Mouse (Mus musculus) forebrain, embryonic 16.5 days (tissue): ENCODE results near the gene Uqcc2. TPM values are rescaled to one million over a fixed set of nuclear protein-coding genes. Genes with fewer than 3 reads are reported as not detected.

Source experiments
- ATAC-seq: fragments of 200-750 bp; cut with Nextera tagmentation; 2 replicates; pipeline ENCODE4 v1.8.0; 2017; ENCODE audit warnings: mild to moderate bottlenecking, moderate library complexity
- H3K27ac ChIP-seq: fragments of 300-500 bp; sonication (generic); 2 replicates; pipeline ENCODE4 v1.5.1; 2014; ENCODE audit warnings: low read length, control low read depth
- H3K27me3 ChIP-seq: fragments of 300-500 bp; sonication (generic); replicated peaks from 2 replicates; pipeline ENCODE4 v1.6.1; 2014; ENCODE audit warnings: low read length; ENCODE audit not compliant: control insufficient read depth, insufficient read depth
- H3K36me3 ChIP-seq: fragments of 300-500 bp; sonication (generic); 2 replicates; pipeline ENCODE4 v1.6.1; 2014; ENCODE audit not compliant: control insufficient read depth, insufficient read depth
- H3K4me1 ChIP-seq: fragments of 300-500 bp; sonication (generic); replicated peaks from 2 replicates; pipeline ENCODE4 v1.6.1; 2014; ENCODE audit warnings: low read length; ENCODE audit not compliant: control insufficient read depth, insufficient read depth
- H3K4me2 ChIP-seq: fragments of 300-500 bp; sonication (generic); 2 replicates; pipeline ENCODE4 v1.6.1; 2014; ENCODE audit warnings: mild to moderate bottlenecking, low read length, control low read depth
- H3K4me3 ChIP-seq: fragments of 300-500 bp; sonication (generic); replicated peaks from 2 replicates; pipeline ENCODE4 v1.5.1; 2014; ENCODE audit warnings: mild to moderate bottlenecking, low read length, control low read depth
- H3K9ac ChIP-seq: fragments of 300-500 bp; sonication (generic); replicated peaks from 2 replicates; pipeline ENCODE4 v1.6.1; 2014; ENCODE audit warnings: low read depth, low read length, control low read depth
- H3K9me3 ChIP-seq: fragments of 300-500 bp; sonication (generic); 2 replicates; pipeline ENCODE4 v1.6.1; 2016; ENCODE audit warnings: low read length; ENCODE audit not compliant: control insufficient read depth
- WGBS: fragments of 180-500 bp; shearing (Covaris S2); extraction: QIAGEN DNeasy Blood & Tissue Kit; methylation state at CpG from one replicate; pipeline ENCODE4 v1.1.7; 2014; 5-methylcytosine and 5-hydroxymethylcytosine counted together
- polyA plus RNA-seq: library from polyadenylated mRNA; unstranded; fragments of >200 nt; fragmentation: Nextera tagmentation; extraction: Ambion mirVana; gene quantifications from 2 replicates; pipeline ENCODE4 v1.2.1, GENCODE M21; 2015

Uqcc2 gene
- polyA plus RNA-seq, 1 experiment from 2014 or later = 266 TPM

DNA sequence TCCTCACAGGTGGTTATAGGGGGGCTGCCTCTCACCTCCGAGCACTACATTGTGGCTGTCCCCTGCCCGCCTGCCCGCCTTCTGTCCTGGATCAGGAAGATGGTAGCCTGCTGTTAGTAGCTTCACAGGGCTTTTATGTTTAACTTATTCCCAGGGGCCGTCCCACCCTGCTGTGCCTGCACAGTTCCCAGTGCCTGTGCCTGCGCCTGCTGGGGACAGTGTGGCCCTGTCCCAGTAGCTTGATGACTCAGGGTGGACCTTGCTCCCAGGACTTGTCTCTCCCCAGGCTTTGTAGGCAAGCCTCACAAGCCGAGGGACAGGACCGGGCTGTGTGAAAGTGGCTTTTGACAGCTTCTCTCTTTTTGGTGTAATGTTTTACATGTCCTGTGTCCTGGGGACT, 11.9 kb downstream of the Uqcc2 start:
- H3K9me3 ChIP-seq = no peaks in the 10 kb centered on the region
- WGBS = 71% methylated on average over 7 of the region's 7 CpGs
- H3K27me3 ChIP-seq = no peaks in the 10 kb centered on the region
- H3K4me2 ChIP-seq = no peak overlapping the region
- H3K4me3 ChIP-seq = no peak overlapping the region
- ATAC-seq = no peak
- H3K9ac ChIP-seq = no peak overlapping the region
- H3K27ac ChIP-seq = no peak overlapping the region
- H3K4me1 ChIP-seq = peaks cover 17% of the 10 kb centered on the region
- no peaks in the 10 kb centered on the region for H3K36me3 ChIP-seq

DNA sequence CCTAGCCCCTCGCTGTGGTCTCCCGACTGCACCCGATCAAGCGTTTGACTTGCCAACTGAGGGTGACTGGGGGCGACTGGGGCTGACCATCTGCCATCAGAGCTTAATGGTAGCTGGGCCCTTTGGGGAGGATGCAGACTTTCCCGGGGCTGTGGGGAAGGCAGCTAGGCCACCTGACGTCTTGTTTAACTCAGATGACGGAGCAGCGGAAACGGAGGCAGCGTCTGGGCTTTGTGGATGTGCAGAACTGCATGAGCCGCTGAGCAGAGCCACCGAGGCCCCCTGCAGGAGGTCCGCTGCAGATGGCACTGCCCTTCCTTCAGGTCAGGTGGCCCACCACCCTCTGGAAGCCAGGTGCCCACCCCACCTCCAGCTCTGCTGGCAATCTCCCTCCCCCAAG, 12.4 kb downstream of the Uqcc2 start:
- no peaks in the 10 kb centered on the region for H3K27me3 ChIP-seq
- H3K4me2 ChIP-seq = no peak overlapping the region
- no peak for ATAC-seq
- WGBS = 35% methylated on average over 14 of the region's 14 CpGs
- no peak overlapping the region for H3K27ac ChIP-seq
- peaks cover 17% of the 10 kb centered on the region for H3K4me1 ChIP-seq
- H3K36me3 ChIP-seq = no peaks in the 10 kb centered on the region
- H3K9me3 ChIP-seq = no peaks in the 10 kb centered on the region
- peak overlapping the region; percentile 33; the same call in 1 of the 2 replicates for H3K9ac ChIP-seq
- H3K4me3 ChIP-seq = no peak overlapping the region

DNA sequence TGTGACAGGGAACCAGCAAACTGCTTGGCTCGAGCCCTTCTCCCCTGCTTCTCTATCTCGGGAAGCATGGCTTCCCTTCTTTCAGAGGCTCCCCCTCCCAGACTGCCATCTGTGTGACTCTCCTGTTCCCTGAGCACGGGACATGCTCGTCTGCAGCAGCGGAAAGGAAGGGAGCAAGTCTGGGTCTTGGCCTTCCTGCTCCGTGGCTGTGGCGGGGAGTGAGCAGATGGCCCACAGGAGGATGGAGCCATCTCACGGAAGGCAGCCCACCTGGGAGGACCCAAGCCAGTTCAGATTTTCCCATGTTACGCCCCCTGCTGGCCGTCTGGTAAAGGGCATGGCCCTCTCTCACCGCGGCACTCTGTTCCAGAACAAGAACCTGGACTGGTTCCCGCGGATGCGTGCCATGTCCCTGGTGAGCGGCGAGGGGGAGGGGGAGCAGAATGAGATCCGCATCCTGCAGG, 13.1 kb downstream of the Uqcc2 start:
- 7% methylated on average over 18 of the region's 18 CpGs for WGBS
- Histone ChIP-seq H3K4me3 (no peak overlapping the region), H3K4me1 (peaks cover 17% of the 10 kb centered on the region), H3K9ac (no peak overlapping the region; the same call in 1 of the 2 replicates), H3K9me3 (no peaks in the 10 kb centered on the region), H3K27me3 (no peaks in the 10 kb centered on the region), H3K4me2 (peak overlapping the region; percentile 34), H3K27ac (0 out of 2 replicates have a peak overlapping the region, but pooled peaks have one; percentile 51), H3K36me3 (no peaks in the 10 kb centered on the region)
- ATAC-seq = peak; percentile 74

DNA sequence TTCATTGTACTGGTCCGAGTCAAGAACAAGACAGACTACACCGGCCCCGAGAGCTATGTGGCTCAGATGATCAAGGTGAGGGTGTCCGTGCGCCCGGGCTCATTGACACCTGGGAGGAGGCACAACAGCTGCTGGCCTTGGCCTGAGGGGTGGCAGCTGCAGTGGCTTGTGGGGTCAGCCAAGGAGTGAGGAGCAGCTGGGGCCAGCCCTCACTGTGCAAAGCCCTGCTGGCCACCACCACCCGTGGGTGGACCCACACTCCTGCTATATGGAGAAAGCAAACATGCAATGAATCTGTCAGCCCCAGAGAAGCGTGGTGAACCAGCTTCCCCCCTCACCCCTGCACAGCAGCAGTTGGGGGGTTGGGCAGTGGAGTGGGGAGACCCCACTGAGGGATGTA, 13.8 kb downstream of the Uqcc2 start:
- Histone ChIP-seq H3K36me3 (no peaks in the 10 kb centered on the region), H3K9me3 (no peaks in the 10 kb centered on the region), H3K4me1 (peaks cover 17% of the 10 kb centered on the region), H3K9ac (no peak overlapping the region), H3K27ac (0 out of 2 replicates have a peak overlapping the region, but pooled peaks have one; percentile 17), H3K4me2 (no peak overlapping the region), H3K27me3 (no peaks in the 10 kb centered on the region), H3K4me3 (no peak overlapping the region)
- peak; percentile 11; the same call in 1 of the 2 replicates for ATAC-seq
- WGBS = 62% methylated on average over 8 of the region's 8 CpGs

DNA sequence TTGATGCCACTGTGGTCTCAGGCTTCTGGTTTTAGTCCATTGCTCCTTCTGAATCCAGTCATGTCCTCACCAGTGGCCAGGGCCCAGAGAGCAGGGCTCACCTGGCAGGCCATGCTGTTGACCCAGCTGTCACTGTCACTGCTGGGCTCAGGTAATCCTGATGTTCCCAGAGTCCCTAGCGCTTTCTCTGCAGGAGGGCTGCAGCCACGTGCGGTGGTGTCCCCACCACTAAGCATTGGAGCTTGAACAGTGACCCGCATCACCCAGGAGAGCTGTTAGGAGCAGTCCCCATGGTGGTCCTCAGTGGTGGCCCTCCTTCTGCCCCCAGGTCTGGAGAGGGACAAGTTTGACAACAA, 14.2 kb downstream of the Uqcc2 start:
- Histone ChIP-seq H3K9me3 (no peaks in the 10 kb centered on the region), H3K9ac (no peak overlapping the region), H3K4me3 (no peak overlapping the region), H3K27ac (no peak overlapping the region), H3K27me3 (no peaks in the 10 kb centered on the region), H3K4me2 (no peak overlapping the region), H3K36me3 (no peaks in the 10 kb centered on the region), H3K4me1 (peaks cover 17% of the 10 kb centered on the region)
- ATAC-seq = no peak
- WGBS = 62% methylated on average over 4 of the region's 4 CpGs

DNA sequence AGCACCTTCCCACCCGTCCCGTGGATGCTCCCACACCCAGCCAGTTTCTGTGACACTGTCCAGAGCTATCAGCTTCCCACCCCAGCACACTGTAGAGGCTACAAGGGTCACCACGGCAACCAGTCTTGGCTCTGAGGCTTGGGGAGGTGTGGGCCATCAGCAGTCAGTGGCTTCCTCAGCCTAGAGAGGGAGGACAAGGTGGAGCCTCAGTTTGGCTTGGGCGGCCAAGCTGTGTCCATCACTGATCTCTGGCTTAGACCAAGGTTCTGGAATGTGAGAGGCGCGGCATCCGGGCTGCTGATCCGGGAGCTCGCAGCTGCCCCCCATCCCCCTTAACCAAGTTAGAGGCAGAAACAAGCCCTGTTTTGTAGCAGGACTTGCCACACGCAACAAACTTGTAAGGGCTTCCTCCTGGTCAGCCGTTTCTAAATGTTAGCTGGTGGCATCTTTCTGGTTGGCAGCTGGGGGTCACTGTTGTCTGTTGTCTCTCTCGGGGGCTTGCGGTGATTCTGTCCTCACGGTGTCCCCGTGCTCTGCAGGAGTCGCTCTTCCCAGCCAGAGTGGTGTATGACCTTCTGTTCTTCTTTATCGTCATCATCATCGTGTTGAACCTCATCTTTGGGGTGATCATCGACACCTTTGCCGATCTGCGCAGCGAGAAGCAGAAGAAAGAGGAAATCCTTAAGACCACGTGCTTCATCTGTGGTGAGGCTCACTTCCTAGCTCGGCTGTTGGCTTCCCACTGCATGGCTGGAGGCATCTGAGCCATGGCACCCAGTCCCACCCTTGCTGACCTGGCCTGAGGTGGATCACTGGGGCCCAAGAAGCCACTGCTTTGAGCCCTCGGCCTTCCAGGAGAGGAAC, 14.8 kb downstream of the Uqcc2 start:
- Histone ChIP-seq H3K4me3 (no peak overlapping the region), H3K4me2 (no peak overlapping the region), H3K27me3 (no peaks in the 10 kb centered on the region), H3K27ac (no peak overlapping the region), H3K4me1 (peaks cover 17% of the 10 kb centered on the region), H3K9ac (no peak overlapping the region), H3K36me3 (no peaks in the 10 kb centered on the region), H3K9me3 (no peaks in the 10 kb centered on the region)
- WGBS = 93% methylated on average over 25 of the region's 25 CpGs
- ATAC-seq = no peak

GRCm38 (mm10) chr17:27110072-27110471, 23.6 kb downstream of the Uqcc2 start:
- Histone ChIP-seq H3K27me3 (no peaks in the 10 kb centered on the region), H3K27ac (no peak overlapping the region), H3K9me3 (no peaks in the 10 kb centered on the region), H3K4me3 (no peak overlapping the region), H3K4me1 (no peaks in the 10 kb centered on the region), H3K36me3 (no peaks in the 10 kb centered on the region), H3K9ac (no peak overlapping the region), H3K4me2 (no peak overlapping the region)
- no peak for ATAC-seq
- 86% methylated on average over 7 of the region's 7 CpGs for WGBS

DNA sequence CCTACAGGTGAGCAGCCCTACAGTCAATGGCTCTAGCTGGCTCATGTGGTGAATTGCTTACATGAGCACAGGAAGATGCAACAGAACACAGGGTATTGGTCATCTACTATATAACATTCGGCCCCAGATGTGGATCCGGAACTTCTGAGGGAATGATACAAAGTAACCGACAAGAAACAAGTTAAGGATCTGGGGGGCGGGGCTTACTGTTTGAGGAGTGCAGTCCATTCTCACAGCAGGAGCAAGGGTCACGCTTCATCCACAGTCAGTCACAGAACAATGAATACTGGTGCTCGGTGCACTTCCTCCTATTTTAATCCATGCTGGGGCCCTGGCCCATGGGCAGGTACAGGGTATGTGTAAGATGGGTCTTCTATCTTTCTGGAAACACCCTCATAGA, 25.8 kb downstream of the Uqcc2 start:
- no peak for ATAC-seq
- no peak overlapping the region for H3K27ac ChIP-seq

DNA sequence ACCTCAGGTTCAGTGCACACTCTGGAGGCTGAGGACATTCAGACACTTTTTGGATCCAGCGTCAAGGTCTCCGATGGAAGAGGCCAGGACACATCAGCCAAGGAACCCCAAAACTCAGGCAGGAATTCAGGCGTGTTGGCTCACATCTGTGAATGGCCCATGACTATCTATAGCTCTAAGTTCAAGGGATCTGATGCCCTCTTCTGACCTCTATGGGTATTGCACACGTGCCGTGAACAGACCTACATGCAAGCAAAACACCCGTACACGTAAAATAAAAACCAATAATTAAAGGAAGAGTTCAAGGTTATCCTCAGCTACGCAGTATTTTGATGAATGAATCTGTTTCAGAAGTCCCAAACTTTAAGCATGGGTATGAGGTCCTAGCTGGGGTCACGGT, 27.0 kb downstream of the Uqcc2 start:
- Histone ChIP-seq H3K27ac (no peak overlapping the region), H3K4me2 (no peak overlapping the region), H3K9ac (no peak overlapping the region), H3K4me3 (no peak overlapping the region), H3K27me3 (no peaks in the 10 kb centered on the region), H3K36me3 (no peaks in the 10 kb centered on the region), H3K9me3 (no peaks in the 10 kb centered on the region), H3K4me1 (peaks cover 8% of the 10 kb centered on the region; the same call in 1 of the 2 replicates)
- ATAC-seq = no peak
- 81% methylated on average over 9 of the region's 9 CpGs for WGBS

More for the DNA sequence above, 25.8 kb downstream of the Uqcc2 start:
- Histone ChIP-seq H3K9me3 (no peaks in the 10 kb centered on the region), H3K9ac (no peak overlapping the region), H3K4me3 (no peak overlapping the region), H3K36me3 (no peaks in the 10 kb centered on the region), H3K27me3 (no peaks in the 10 kb centered on the region), H3K4me2 (no peak overlapping the region), H3K4me1 (no peaks in the 10 kb centered on the region)
- 75% methylated on average over 6 of the region's 6 CpGs for WGBS
